8 mouse cellular contexts compared by ENCODE assay signal in the genomic region with DNA sequence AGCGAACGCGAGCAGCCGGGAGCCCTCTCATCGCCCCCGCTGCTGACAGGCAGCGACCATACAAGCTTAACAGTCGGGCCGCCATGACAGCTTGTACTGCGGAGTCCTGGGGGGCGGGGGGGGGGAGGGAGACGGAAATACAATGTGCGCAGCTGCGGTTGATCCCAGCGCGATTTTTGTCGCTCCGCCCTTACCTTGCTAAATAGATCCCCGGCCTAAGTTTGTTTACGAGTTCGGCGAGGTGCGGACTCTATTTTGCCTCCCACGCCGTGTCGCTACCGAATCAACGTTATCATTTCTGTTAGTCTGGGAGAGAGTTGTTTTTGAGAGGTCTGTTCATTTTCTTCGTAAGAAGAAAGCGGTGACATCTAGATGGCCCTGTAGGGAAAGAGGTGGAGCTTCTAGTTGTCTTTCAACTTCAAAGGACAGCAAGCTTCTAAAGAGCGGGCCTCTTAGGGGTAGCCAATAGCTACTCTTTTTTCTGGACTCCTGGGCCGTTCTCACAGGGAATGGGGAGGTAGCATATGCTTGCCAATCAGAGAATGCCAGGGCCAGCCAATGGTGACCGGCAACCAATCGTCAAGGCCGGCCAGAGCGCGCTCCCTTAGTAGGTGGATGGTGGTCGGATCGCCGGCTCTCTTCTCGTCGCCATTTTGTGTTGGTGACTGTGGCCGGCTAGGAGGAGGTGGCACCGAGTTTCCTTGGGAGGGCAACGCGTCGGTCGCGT. TPM values are rescaled to one million over a fixed set of nuclear protein-coding genes. Genes with fewer than 3 reads are reported as not detected.
DNase-seq lines count a peak whose midpoint lies in the region; ATAC-seq and TF ChIP-seq lines count a peak whose summit lies in the region.

Gene Rbm10, plus strand, starts transcription at position 328 of the 727 bp plus-strand sequence.
Gene Ndufb11, minus strand, starts transcription at position 444 of the 727 bp plus-strand sequence.

- H3K27me3 ChIP-seq in C2C12 (ENCODE audit: control insufficient read depth, insufficient read depth, insufficient read length) (no peaks in the 10 kb centered on the region), myocyte (ENCODE audit: control insufficient read depth, insufficient read depth, insufficient read length) (no peaks in the 10 kb centered on the region)
- H3K27me3 ChIP-seq in erythroblast, embryonic 14.5 days (ENCODE audit: control insufficient read depth) = no peaks in the 10 kb centered on the region
- H3K27me3 ChIP-seq in heart, embryonic 11.5 days (ENCODE audit: control insufficient read depth, insufficient read depth, low read length) = no peaks in the 10 kb centered on the region
- no peaks in the 10 kb centered on the region for H3K27me3 ChIP-seq in kidney, embryonic 16.5 days (ENCODE audit: insufficient read depth, low read length)
- no peaks in the 10 kb centered on the region for H3K27me3 ChIP-seq in liver, adult 2 months (ENCODE audit: control insufficient read depth, insufficient read depth, low read length)
- no peaks in the 10 kb centered on the region for H3K27me3 ChIP-seq in splenic B cell, adult 2 months (ENCODE audit: control insufficient read depth, insufficient read depth, low read length, poor library complexity, severe bottlenecking)

- TF ChIP-seq CTCF in C2C12 (IDR thresholded peaks at IDR 0.05; ENCODE audit: control insufficient read depth, insufficient read depth, insufficient read length) = no peak
- no peak for TF ChIP-seq CTCF in brain, embryonic 14.5 days (IDR thresholded peaks at IDR 0.05; ENCODE audit: borderline replicate concordance, extremely low read depth, insufficient read depth, insufficient read length)
- no peak for TF ChIP-seq CTCF in liver, adult 2 months (IDR thresholded peaks at IDR 0.05; ENCODE audit: low read depth, low read length)

- H3ac ChIP-seq in C2C12 (ENCODE audit: control insufficient read depth, insufficient read length, low read depth) (peak within 1 kb of the TSS; percentile 96), myocyte (ENCODE audit: control insufficient read depth, insufficient read length) (peak within 1 kb of the TSS; percentile 20)

- H3K79me3 ChIP-seq in C2C12 (ENCODE audit: low read depth) = peaks cover 42% of the 10 kb centered on the region

- no peaks in the 10 kb centered on the region for H3K9me3 ChIP-seq in erythroblast, embryonic 14.5 days (ENCODE audit: control insufficient read depth, low read length)
- H3K9me3 ChIP-seq in heart, embryonic 11.5 days (replicated peaks; ENCODE audit: control insufficient read depth, low read length) = no peaks in the 10 kb centered on the region
- no peaks in the 10 kb centered on the region for H3K9me3 ChIP-seq in kidney, embryonic 16.5 days (ENCODE audit: low read length)

- H3K4me2 ChIP-seq in heart, embryonic 11.5 days = peak within 1 kb of the TSS; percentile 65
- peak within 1 kb of the TSS; percentile 68 for H3K4me2 ChIP-seq in kidney, embryonic 16.5 days (replicated peaks; ENCODE audit: low read depth, low read length)
- peak within 1 kb of the TSS; percentile 80 for H3K4me2 ChIP-seq in myocyte (ENCODE audit: low read depth)

- peak within 1 kb of the TSS; percentile 83 for H3K9ac ChIP-seq in heart, embryonic 11.5 days (ENCODE audit: low read depth, low read length)
- H3K9ac ChIP-seq in kidney, embryonic 16.5 days (replicated peaks; ENCODE audit: low read length) = peak within 1 kb of the TSS; percentile 77
- H3K9ac ChIP-seq in liver, adult 2 months (ENCODE audit: low read depth, low read length) = peak within 1 kb of the TSS; percentile 99

- WGBS in heart, embryonic 11.5 days (ENCODE audit: insufficient replicate concordance) = 13% methylated on average over 43 of the region's 49 CpGs
- 17% methylated on average over 47 of the region's 49 CpGs for WGBS in kidney, embryonic 16.5 days
- under 1% methylated on average over 47 of the region's 49 CpGs for WGBS in liver, adult 2 months

- H3K36me3 ChIP-seq in C2C12 (ENCODE audit: control insufficient read depth, insufficient read depth) (peaks cover 15% of the 10 kb centered on the region), myocyte (ENCODE audit: control insufficient read depth, insufficient read depth) (peaks cover 3% of the 10 kb centered on the region)
- peaks cover 56% of the 10 kb centered on the region for H3K36me3 ChIP-seq in erythroblast, embryonic 14.5 days (ENCODE audit: control insufficient read depth)
- H3K36me3 ChIP-seq in heart, embryonic 11.5 days (ENCODE audit: control insufficient read depth, insufficient read depth, low read length) = peaks cover 3% of the 10 kb centered on the region; the same call in 1 of the 2 replicates
- H3K36me3 ChIP-seq in kidney, embryonic 16.5 days (ENCODE audit: insufficient read depth, low read length) = peaks cover 11% of the 10 kb centered on the region
- H3K36me3 ChIP-seq in liver, adult 2 months (ENCODE audit: control insufficient read depth, insufficient read depth, low read length) = peaks cover 11% of the 10 kb centered on the region
- no peaks in the 10 kb centered on the region for H3K36me3 ChIP-seq in splenic B cell, adult 2 months (ENCODE audit: control insufficient read depth, insufficient read depth, low read length, poor library complexity, severe bottlenecking)

- peak within 1 kb of the TSS; percentile 85 for H3K27ac ChIP-seq in heart, embryonic 11.5 days (ENCODE audit: low read depth, low read length)
- peak within 1 kb of the TSS; percentile 93 for H3K27ac ChIP-seq in kidney, embryonic 16.5 days (ENCODE audit: low read length)
- H3K27ac ChIP-seq in liver, adult 2 months (replicated peaks; ENCODE audit: insufficient read depth, low read depth, low read length) = peak within 1 kb of the TSS; percentile 99

- peaks cover 66% of the 10 kb centered on the region for H3K79me2 ChIP-seq in C2C12 (ENCODE audit: control insufficient read depth, insufficient read depth)
- peaks cover 20% of the 10 kb centered on the region for H3K79me2 ChIP-seq in liver, adult 2 months (ENCODE audit: control insufficient read depth, insufficient read depth, low read length)
- H3K79me2 ChIP-seq in myocyte (ENCODE audit: control insufficient read depth, insufficient read depth) = peaks cover 41% of the 10 kb centered on the region

- no peak for TF ChIP-seq POLR2A in brain, embryonic 14.5 days (IDR thresholded peaks at IDR 0.05; ENCODE audit: borderline replicate concordance, extremely low read depth, insufficient read depth, insufficient read length, poor library complexity, severe bottlenecking)
- TF ChIP-seq POLR2A in liver, adult 2 months (IDR thresholded peaks at IDR 0.05; ENCODE audit: extremely low read depth, insufficient read depth, low read length) = peak; percentile 61; the same call in 1 of the 2 replicates
- TF ChIP-seq POLR2A in myocyte (IDR thresholded peaks at IDR 0.05; ENCODE audit: insufficient read length, low read depth) = peak; percentile 41

- peaks cover 25% of the 10 kb centered on the region for H3K4me1 ChIP-seq in erythroblast, embryonic 14.5 days (ENCODE audit: control insufficient read depth)
- 0 out of 2 replicates have a peak, but pooled peaks cover 7% of the 10 kb centered on the region for H3K4me1 ChIP-seq in heart, embryonic 11.5 days (ENCODE audit: control insufficient read depth, insufficient read depth, low read length)
- 0 out of 2 replicates have a peak, but pooled peaks cover 8% of the 10 kb centered on the region for H3K4me1 ChIP-seq in kidney, embryonic 16.5 days (ENCODE audit: insufficient read depth, low read length)
- H3K4me1 ChIP-seq in liver, adult 2 months (ENCODE audit: control insufficient read depth, insufficient read depth, low read length) = peaks cover 3% of the 10 kb centered on the region

- DNase-seq in brain, embryonic 14.5 days (ENCODE audit: low read depth) = peak; percentile 94
- peak; percentile 87 for DNase-seq in liver, adult 2 months (ENCODE audit: extremely low read depth, low read depth, low spot score)
- DNase-seq in splenic B cell, adult 2 months (ENCODE audit: low read depth, low spot score) = peak; percentile 84

- ATAC-seq in heart, embryonic 11.5 days (replicated peaks; ENCODE audit: insufficient number of reproducible peaks, low FRiP score, low TSS enrichment) = peak; percentile 99
- peak; percentile 99 for ATAC-seq in kidney, embryonic 16.5 days (ENCODE audit: low FRiP score, low TSS enrichment)

- H3K4me3 ChIP-seq in C2C12 (ENCODE audit: insufficient read depth, poor library complexity, severe bottlenecking) (peak within 1 kb of the TSS; percentile 56), myocyte (peak within 1 kb of the TSS; percentile 77)
- H3K4me3 ChIP-seq in erythroblast, embryonic 14.5 days (replicated peaks) = peak within 1 kb of the TSS; percentile 93
- H3K4me3 ChIP-seq in heart, embryonic 11.5 days (ENCODE audit: low read depth, low read length) = peak within 1 kb of the TSS; percentile 69
- H3K4me3 ChIP-seq in kidney, embryonic 16.5 days (ENCODE audit: low read length) = peak within 1 kb of the TSS; percentile 67
- H3K4me3 ChIP-seq in liver, adult 2 months (ENCODE audit: insufficient read depth, low read depth, low read length) = peak within 1 kb of the TSS; percentile 100

TF ChIP-seq in C2C12, 6 proteins besides CTCF, POLR2A, EP300 and RAD21 (continues in another document):
- TF ChIP-seq MYOD1 (IDR thresholded peaks at IDR 0.05; ENCODE audit: control insufficient read depth, insufficient read length, low read depth) (no peak), MAX (IDR thresholded peaks at IDR 0.05) (no peak), CEBPB (IDR thresholded peaks at IDR 0.05; ENCODE audit: low read depth) (no peak)

TF ChIP-seq in myocyte, 11 proteins besides CTCF, POLR2A, EP300 and RAD21:
- TF ChIP-seq TCF12 (IDR thresholded peaks at IDR 0.05; ENCODE audit: insufficient read depth, poor library complexity, severe bottlenecking) = no peak
- peak; percentile 43 for TF ChIP-seq POLR2AphosphoS2 (IDR thresholded peaks at IDR 0.05; ENCODE audit: insufficient read length, low read depth)
- no peak for TF ChIP-seq E2F4 (IDR thresholded peaks at IDR 0.05; ENCODE audit: insufficient read depth)

RNA-seq across cellular contexts. Expression of gene Rbm10, which starts in this region (rescaled TPM):
- 46.2 TPM for polyA plus RNA-seq in C2C12 (2012; fragmentation: generic; extraction: Trizol)
- 83.1 and 91.0 TPM in 2 replicates for polyA plus RNA-seq in brain, embryonic 14.5 days (2012; rRNA removed)
- polyA plus RNA-seq in erythroblast, embryonic 14.5 days (2012) = 5.8 and 5.9 TPM in 2 replicates
- 36.6 and 39.2 TPM in 2 replicates for polyA plus RNA-seq in heart, embryonic 11.5 days (2014; fragmentation: Nextera tagmentation; extraction: Ambion mirVana)
- polyA plus RNA-seq in kidney, embryonic 16.5 days (2015; fragmentation: Nextera tagmentation; extraction: Ambion mirVana) = 80.9 and 82.4 TPM in 2 replicates
- total RNA-seq in liver, adult 2 months (2014; rRNA removed) = 12.3 and 14.0 TPM in 2 replicates
- polyA plus RNA-seq in liver, adult 2 months (2012; rRNA removed) = 23.9 and 32.9 TPM in 2 replicates
- 38.1 TPM for polyA plus RNA-seq in myocyte (2012; fragmentation: generic; extraction: Trizol)

RNA-seq across cellular contexts. Expression of gene Ndufb11, which starts in this region (rescaled TPM):
- polyA plus RNA-seq in C2C12 (2012; fragmentation: generic; extraction: Trizol) (244 TPM), myocyte (2012; fragmentation: generic; extraction: Trizol) (367 TPM)
- 131 and 148 TPM in 2 replicates for polyA plus RNA-seq in brain, embryonic 14.5 days (2012; rRNA removed)
- polyA plus RNA-seq in erythroblast, embryonic 14.5 days (2012) = 85.0 and 139 TPM in 2 replicates
- 307 and 308 TPM in 2 replicates for polyA plus RNA-seq in heart, embryonic 11.5 days (2014; fragmentation: Nextera tagmentation; extraction: Ambion mirVana)
- polyA plus RNA-seq in kidney, embryonic 16.5 days (2015; fragmentation: Nextera tagmentation; extraction: Ambion mirVana) = 238 and 255 TPM in 2 replicates
- 294 and 308 TPM in 2 replicates for total RNA-seq in liver, adult 2 months (2014; rRNA removed)
- polyA plus RNA-seq in liver, adult 2 months (2012; rRNA removed) = 199 and 207 TPM in 2 replicates

Comparison
In these comparisons a context has a peak if more than half of its experiments do, and no peak if none do; other contexts are left out.
1. Peak in every context shown above with its lines: DNase-seq, ATAC-seq, H3K4me3 ChIP-seq and H3K27ac ChIP-seq.